Mouse (Mus musculus): ENCODE results near the gene Tstd2. TPM values are rescaled to one million over a fixed set of nuclear protein-coding genes. Genes with fewer than 3 reads are reported as not detected.

Gene Tstd2
- polyA plus RNA-seq, 1 experiment from 2014 or later, result 62.8 TPM

DNA sequence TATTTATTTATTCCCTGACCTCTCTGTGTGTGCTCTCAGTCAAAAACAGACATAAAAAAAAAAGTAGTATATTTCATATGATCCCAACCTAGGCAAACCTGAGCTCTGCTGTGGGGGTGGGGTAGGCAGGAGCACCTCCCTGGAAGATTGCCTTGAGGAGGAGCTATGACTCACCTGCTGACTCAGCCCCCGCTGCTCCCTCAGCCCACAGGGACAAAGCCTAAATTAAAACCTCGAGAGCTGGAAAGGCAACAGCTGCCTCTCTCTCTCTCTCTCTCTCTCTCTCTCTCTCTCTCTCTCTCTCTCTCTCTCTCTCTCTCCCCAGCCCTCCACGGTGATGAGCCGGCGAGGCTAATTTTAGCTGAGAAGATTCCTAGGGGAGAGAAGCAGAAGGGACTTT is 50.6 kb downstream of the Tstd2 start:
- no peak overlapping the region for H3K27ac ChIP-seq (replicated peaks)
- H3K36me3 ChIP-seq, result no peaks in the 10 kb centered on the region
- H3K27me3 ChIP-seq (ENCODE audit: low read depth, poor library complexity, severe bottlenecking), result no peaks in the 10 kb centered on the region
- no peaks in the 10 kb centered on the region for H3K9me3 ChIP-seq (replicated peaks)
- H3K4me3 ChIP-seq, result no peak overlapping the region
- peaks cover 17% of the 10 kb centered on the region for H3K4me1 ChIP-seq
- 62% methylated on average over 5 of the region's 5 CpGs for WGBS
- DNase-seq (ENCODE audit: low spot score), result no peak

DNA sequence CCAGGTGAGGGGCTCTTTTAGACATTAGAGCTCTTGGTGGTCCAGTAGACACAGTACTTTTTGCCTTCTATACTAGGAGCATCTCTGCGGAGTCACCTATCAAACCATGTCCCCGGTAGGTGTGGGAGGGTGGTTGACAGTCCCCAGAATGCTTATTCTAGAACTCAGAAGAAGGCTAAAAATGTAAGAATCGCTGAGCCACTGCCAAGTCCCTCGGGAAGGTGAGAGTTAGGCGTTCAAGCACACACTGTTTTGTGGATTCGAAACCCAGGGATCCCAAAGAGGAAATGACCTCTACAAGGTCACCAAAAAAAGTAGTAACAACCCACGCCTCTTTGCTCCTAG is 51.1 kb downstream of the Tstd2 start:
- no peak overlapping the region for H3K27ac ChIP-seq (replicated peaks)
- no peaks in the 10 kb centered on the region for H3K27me3 ChIP-seq (ENCODE audit: low read depth, poor library complexity, severe bottlenecking)
- no peak for DNase-seq (ENCODE audit: low spot score)
- H3K4me3 ChIP-seq, result no peak overlapping the region
- WGBS, result 88% methylated on average over 7 of the region's 7 CpGs
- H3K36me3 ChIP-seq, result no peaks in the 10 kb centered on the region
- peaks cover 17% of the 10 kb centered on the region for H3K4me1 ChIP-seq
- no peaks in the 10 kb centered on the region for H3K9me3 ChIP-seq (replicated peaks)

DNA sequence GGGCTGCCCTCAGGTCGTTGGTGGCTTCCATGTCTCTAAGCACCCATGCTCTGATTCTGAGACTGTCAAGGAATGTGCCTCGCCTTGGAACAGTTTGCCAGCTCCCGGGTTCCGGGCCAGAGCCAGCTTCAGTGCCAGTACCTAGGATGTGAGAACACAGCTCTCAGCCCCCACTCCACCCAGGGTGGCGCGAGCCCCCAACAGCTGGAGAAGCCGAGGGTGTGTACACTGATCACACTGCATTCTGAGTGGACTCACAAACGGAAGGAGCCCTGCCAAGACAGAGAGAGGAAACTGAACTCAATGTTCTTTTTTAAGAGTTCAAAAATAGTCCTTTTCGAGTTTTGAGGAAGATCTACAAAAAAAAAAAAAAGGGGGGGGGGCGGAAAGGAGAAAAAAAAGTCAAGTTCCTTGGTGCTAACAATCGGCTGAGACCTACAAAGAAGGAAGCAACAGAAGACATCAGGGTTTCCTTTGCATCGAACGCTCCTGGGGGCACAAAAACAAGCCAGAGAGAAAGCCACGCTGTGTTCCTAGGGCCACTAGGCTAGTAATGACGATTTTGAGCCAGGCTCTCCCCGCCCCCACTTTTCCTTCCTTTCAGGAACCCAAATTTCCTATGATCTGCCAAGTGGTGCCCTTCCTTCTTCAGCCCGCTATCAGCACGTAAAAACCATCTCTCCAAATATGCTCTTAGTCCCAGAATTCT is 51.6 kb downstream of the Tstd2 start:
- no peak for DNase-seq (ENCODE audit: low spot score)
- H3K4me1 ChIP-seq, result peaks cover 17% of the 10 kb centered on the region
- 87% methylated on average over 17 of the region's 18 CpGs for WGBS

DNA sequence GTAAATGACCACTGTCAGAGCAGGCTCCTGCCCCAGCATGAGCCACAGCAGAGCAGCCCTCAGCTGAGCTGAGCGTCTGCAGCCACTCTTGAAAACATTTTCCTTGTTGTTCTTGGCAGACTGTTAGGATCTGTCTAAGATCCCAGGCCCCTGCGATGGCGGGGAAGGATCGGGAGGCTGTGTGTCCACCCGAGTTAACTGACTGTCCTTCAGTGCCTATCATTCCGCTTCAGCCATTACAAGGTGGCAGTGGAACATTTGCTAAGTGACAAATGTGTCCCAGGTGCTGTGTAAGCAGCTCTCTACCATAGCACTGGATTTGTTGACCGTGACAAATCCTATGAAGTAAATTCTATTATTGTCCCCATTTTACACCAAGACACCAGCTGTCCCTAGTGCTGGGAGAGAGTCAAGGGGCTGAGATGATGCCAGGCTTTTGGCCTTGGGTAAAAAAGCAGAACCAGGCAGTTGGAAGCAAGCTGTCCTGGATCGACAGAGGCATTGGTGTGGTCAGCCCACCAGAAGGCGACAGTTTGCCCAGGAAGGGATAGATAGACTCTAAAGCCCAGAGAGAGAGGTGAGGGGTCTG is 53.2 kb downstream of the Tstd2 start:
- no peak for DNase-seq (ENCODE audit: low spot score)
- Histone ChIP-seq H3K9me3 (replicated peaks) (no peaks in the 10 kb centered on the region), H3K36me3 (no peaks in the 10 kb centered on the region), H3K4me1 (peaks cover 14% of the 10 kb centered on the region), H3K27me3 (ENCODE audit: low read depth, poor library complexity, severe bottlenecking) (no peaks in the 10 kb centered on the region), H3K4me3 (no peak overlapping the region), H3K27ac (replicated peaks) (0 out of 2 replicates have a peak overlapping the region, but pooled peaks have one; percentile 23)
- 66% methylated on average over 9 of the region's 9 CpGs for WGBS

More for the DNA sequence above, 51.6 kb downstream of the Tstd2 start:
- H3K27me3 ChIP-seq (ENCODE audit: low read depth, poor library complexity, severe bottlenecking), result no peaks in the 10 kb centered on the region
- no peaks in the 10 kb centered on the region for H3K36me3 ChIP-seq
- no peaks in the 10 kb centered on the region for H3K9me3 ChIP-seq (replicated peaks)
- no peak overlapping the region for H3K27ac ChIP-seq (replicated peaks)
- no peak overlapping the region for H3K4me3 ChIP-seq

DNA sequence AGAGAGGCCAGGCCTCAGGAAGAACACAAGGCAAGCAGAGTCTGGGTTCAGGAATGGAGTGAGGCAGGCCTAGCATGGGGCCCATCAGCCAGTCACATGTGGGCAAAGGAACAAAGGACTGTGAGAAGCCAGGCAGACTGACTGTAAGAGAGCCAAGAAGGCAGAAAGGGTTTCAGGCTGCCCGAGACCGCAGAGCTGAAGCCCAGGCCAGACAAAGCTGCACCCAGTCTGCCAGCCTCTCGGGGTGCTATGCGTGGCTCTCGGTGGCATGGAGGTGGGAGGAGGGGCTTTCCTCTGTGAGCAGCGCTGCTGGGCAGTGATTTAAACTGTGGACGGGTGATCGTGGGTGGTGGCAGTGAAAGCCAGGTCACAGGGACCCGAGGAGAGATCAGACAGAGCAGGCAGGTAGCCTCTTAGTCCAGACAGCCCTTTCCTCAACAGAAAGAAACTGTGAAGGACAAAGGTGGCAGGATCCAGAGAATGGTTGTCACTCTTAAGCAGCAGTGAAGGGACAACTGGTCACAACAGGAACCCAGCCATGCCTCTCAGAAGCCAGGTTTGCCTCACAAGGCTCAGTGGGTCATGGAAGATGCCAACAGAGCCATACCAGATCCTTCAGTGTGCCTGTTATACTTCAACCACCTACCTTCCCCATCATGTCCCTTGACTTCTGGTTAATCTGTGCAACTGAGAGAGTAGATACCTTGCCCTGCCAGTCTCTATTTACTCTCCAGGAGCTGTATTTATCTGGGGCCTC is 53.9 kb downstream of the Tstd2 start:
- Histone ChIP-seq H3K27ac (replicated peaks) (peak overlapping the region; percentile 24), H3K9me3 (replicated peaks) (no peaks in the 10 kb centered on the region), H3K36me3 (no peaks in the 10 kb centered on the region), H3K4me3 (no peak overlapping the region), H3K4me1 (peaks cover 14% of the 10 kb centered on the region), H3K27me3 (ENCODE audit: low read depth, poor library complexity, severe bottlenecking) (no peaks in the 10 kb centered on the region)
- no peak for DNase-seq (ENCODE audit: low spot score)
- 68% methylated on average over 9 of the region's 9 CpGs for WGBS

DNA sequence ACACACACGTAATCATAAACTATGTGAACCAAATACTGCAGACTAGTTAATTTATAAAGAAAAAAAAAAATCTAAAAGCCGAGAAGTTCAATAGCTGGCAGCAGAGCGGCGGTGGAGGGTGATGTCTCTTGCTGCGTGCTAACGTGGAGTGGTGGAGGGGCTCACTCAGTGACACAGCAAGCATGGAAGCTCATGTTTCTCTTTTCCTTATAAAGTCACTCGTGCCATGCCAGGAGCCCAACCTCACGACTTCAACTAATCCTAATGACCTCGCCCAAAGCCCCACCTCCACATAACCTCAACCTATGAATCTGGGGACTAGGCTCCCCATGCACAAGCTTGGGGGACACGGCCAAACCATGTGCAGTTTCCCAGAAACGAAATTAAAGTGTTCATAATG is 55.9 kb downstream of the Tstd2 start:
- peaks cover 14% of the 10 kb centered on the region for H3K4me1 ChIP-seq
- H3K4me3 ChIP-seq, result no peak overlapping the region
- no peaks in the 10 kb centered on the region for H3K9me3 ChIP-seq (replicated peaks)
- H3K36me3 ChIP-seq, result no peaks in the 10 kb centered on the region
- DNase-seq (ENCODE audit: low spot score), result no peak
- 82% methylated on average over 11 of the region's 11 CpGs for WGBS
- no peak overlapping the region for H3K27ac ChIP-seq (replicated peaks)
- no peaks in the 10 kb centered on the region for H3K27me3 ChIP-seq (ENCODE audit: low read depth, poor library complexity, severe bottlenecking)

DNA sequence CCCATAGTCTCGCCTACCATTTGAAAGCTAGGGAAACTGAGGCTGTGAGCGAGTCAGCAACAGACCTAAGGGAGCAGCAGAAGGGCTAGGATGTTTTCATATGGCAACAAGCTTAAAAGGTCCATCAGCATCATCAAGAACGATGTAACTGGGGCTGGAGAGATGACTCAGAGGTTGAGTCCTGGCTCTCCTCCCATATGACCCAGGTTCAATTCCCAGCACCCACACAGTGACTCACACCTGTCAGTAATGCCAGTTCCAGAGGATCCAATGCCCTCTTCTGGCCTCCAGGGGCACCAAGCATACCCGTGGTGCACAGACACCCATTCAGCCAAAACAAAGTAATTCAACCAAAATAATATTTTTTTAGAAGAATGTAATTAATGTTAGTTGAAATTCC is 58.2 kb downstream of the Tstd2 start:
- no peak for DNase-seq (ENCODE audit: low spot score)
- WGBS, result 93% methylated on average over 4 of the region's 4 CpGs
- Histone ChIP-seq H3K27ac (replicated peaks) (no peak overlapping the region), H3K9me3 (replicated peaks) (no peaks in the 10 kb centered on the region), H3K4me3 (no peak overlapping the region), H3K36me3 (no peaks in the 10 kb centered on the region), H3K27me3 (ENCODE audit: low read depth, poor library complexity, severe bottlenecking) (no peaks in the 10 kb centered on the region), H3K4me1 (peaks cover 10% of the 10 kb centered on the region)

DNA sequence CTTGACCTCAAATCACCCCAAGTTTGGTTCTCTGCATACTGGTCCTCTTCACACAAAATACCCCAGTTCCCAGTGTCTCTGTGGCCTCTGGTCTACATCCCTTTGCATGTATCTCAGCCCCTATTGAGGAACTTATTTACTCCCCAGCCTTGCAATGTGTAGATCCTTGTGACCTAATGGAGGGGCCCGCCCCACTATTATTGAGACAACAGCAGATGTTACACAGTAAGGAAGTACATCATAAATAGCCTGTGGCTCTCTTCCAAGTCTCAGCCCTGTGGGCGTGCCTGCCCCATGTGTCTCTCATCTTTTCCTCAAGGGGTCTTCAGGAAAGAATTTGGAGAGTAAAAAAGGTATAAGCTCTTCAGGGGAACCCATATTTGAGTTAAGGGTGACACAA is 61.6 kb downstream of the Tstd2 start:
- no peak for DNase-seq (ENCODE audit: low spot score)
- 89% methylated on average over 2 of the region's 2 CpGs for WGBS
- Histone ChIP-seq H3K36me3 (no peaks in the 10 kb centered on the region), H3K4me3 (no peak overlapping the region), H3K9me3 (replicated peaks) (no peaks in the 10 kb centered on the region), H3K4me1 (no peaks in the 10 kb centered on the region), H3K27me3 (ENCODE audit: low read depth, poor library complexity, severe bottlenecking) (no peaks in the 10 kb centered on the region), H3K27ac (replicated peaks) (no peak overlapping the region)

DNA sequence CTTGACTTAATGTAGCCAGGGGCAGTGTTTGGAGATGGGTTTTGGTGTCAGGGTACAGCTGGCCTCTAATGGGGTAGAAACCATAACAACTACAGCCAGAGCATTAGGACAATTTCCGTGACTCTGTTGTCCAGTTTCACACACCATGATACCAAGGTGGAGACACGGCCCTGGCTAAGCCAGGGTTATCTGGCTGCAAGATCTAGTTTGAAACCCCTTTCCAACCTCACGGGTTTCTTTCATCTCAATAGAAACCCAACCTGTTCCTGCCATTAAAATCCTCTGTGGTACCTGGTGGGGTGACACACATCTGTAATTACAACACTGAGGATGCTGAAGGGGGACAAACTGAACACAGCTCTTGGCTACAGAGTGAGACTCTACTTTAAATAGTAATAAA is 62.8 kb downstream of the Tstd2 start:
- Histone ChIP-seq H3K9me3 (replicated peaks) (no peaks in the 10 kb centered on the region), H3K4me1 (no peaks in the 10 kb centered on the region), H3K27ac (replicated peaks) (no peak overlapping the region), H3K4me3 (no peak overlapping the region), H3K27me3 (ENCODE audit: low read depth, poor library complexity, severe bottlenecking) (no peaks in the 10 kb centered on the region), H3K36me3 (no peaks in the 10 kb centered on the region)
- DNase-seq (ENCODE audit: low spot score), result no peak
- 87% methylated on average over 3 of the region's 3 CpGs for WGBS

DNA sequence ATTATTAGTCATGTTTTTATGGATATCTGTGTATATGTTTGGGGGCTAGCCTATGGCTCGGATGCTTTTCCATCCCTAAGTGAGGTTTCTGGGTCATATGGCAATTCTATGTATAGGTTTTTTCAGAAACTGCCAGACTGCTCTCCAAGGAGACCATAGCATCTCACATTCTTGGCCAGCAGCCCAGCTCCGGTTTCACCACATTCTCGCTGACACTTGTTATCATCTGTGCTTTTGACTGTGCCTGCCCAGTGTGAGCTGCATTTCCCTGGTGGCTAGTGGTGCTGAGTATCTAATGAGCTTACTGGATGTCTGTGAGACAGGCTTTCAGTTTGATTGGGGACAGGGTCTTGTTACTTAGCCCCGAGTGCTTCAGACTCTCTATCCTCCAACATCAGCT is 64.8 kb downstream of the Tstd2 start:
- Histone ChIP-seq H3K36me3 (no peaks in the 10 kb centered on the region), H3K27me3 (ENCODE audit: low read depth, poor library complexity, severe bottlenecking) (no peaks in the 10 kb centered on the region), H3K4me3 (no peak overlapping the region), H3K27ac (replicated peaks) (no peak overlapping the region), H3K4me1 (peaks cover 6% of the 10 kb centered on the region), H3K9me3 (replicated peaks) (no peaks in the 10 kb centered on the region)
- WGBS, result 82% methylated on average over 4 of the region's 4 CpGs
- no peak for DNase-seq (ENCODE audit: low spot score)

DNA sequence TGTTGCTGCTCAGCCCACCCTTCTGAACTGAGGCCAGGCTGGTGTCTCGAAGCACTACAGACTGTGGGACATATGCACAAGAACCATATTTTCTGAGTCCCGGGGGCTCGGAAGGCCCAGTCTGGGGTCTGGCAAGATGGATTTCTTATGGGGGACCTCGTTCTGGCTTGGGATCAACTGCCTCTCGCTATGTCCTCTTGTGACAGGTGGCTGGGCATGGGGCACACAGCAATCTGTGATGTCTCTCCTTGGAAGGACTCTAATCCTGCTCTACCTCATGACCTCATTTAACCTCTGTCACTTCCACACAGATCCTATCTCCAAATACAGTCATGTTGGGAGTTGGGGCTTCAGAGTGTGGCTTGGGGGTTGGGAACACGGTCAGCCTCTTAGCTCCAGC is 65.9 kb downstream of the Tstd2 start:
- Histone ChIP-seq H3K4me1 (peaks cover 6% of the 10 kb centered on the region), H3K9me3 (replicated peaks) (no peaks in the 10 kb centered on the region), H3K4me3 (no peak overlapping the region), H3K27ac (replicated peaks) (no peak overlapping the region), H3K36me3 (no peaks in the 10 kb centered on the region), H3K27me3 (ENCODE audit: low read depth, poor library complexity, severe bottlenecking) (no peaks in the 10 kb centered on the region)
- WGBS, result 91% methylated on average over 6 of the region's 6 CpGs
- no peak for DNase-seq (ENCODE audit: low spot score)

DNA sequence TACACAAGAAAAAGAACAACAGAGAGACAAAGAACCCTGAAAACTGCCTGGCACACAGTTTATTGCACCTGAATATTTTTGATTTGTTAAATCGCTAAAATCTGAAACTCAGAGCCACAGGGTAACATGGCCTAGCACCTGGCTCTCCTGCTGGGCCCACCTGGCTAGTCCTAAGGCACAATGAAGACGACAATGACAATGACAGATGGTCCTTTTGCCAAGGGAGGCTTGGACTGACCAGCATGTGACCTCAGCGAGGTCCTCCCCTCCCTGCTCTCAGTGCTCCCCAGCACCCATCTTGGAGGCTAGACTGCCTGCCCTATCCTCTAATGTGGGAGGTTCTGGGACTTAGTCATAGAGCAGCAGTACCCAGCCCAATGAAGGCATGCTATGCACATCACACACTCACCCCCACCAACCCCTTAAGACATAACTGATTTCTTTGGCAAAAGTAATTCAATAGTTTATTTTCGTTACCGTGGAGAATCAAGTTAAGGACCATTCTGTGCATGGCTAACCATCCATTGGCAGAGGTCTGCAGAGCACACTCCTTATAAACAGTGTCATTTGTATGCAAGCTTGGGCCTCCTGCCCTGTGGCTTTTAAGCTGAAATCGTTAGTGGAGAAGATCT is 68.5 kb downstream of the Tstd2 start:
- Histone ChIP-seq H3K27me3 (ENCODE audit: low read depth, poor library complexity, severe bottlenecking) (no peaks in the 10 kb centered on the region), H3K27ac (replicated peaks) (no peak overlapping the region), H3K9me3 (replicated peaks) (no peaks in the 10 kb centered on the region), H3K36me3 (no peaks in the 10 kb centered on the region), H3K4me1 (peaks cover 6% of the 10 kb centered on the region), H3K4me3 (no peak overlapping the region)
- WGBS, result 81% methylated on average over 6 of the region's 6 CpGs
- no peak for DNase-seq (ENCODE audit: low spot score)

DNA sequence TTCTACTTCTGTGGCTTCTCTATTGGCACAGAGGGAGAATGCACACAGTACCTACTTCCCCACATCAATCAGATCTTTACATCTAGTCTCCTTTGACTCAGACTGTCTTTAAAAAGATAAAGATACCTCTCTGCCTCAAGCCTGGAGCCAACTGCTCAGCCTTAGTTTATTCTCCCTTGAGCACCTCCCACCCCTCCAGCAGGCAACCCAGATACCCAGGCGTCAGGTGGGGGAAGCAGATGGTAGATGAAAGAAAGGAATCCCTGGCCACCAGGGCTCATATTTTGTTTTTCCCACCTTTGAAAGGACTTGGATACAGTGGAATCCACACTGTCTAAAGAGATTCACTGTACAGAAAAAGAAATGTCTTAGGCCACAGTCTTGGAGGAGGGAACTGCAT is 69.9 kb downstream of the Tstd2 start:
- H3K4me1 ChIP-seq, result peaks cover 6% of the 10 kb centered on the region
- no peaks in the 10 kb centered on the region for H3K27me3 ChIP-seq (ENCODE audit: low read depth, poor library complexity, severe bottlenecking)
- WGBS, result 50% methylated on average over 1 of the region's 1 CpGs
- H3K9me3 ChIP-seq (replicated peaks), result no peaks in the 10 kb centered on the region
- H3K4me3 ChIP-seq, result no peak overlapping the region
- H3K27ac ChIP-seq (replicated peaks), result no peak overlapping the region
- no peaks in the 10 kb centered on the region for H3K36me3 ChIP-seq
- no peak for DNase-seq (ENCODE audit: low spot score)

All from midbrain, embryonic 10.5 days (tissue).